Mouse (Mus musculus) MEL (cell line): ENCODE results near the gene Psen2. TPM values are rescaled to one million over a fixed set of nuclear protein-coding genes. Genes with fewer than 3 reads are reported as not detected.

Source experiments
- DNase-seq: peaks from one replicate; pipeline ENCODE4 v3.0.0; 2011; ENCODE audit warnings: low read depth, low spot score
- H3K27ac ChIP-seq: 2 replicates; pipeline ENCODE4 v1.5.1; 2012; ENCODE audit warnings: low read depth, mild to moderate bottlenecking, control low read depth, low read length, moderate library complexity; ENCODE audit not compliant: control insufficient read depth
- H3K27me3 ChIP-seq, 2 experiments: fragments of 150-350 bp in 1 of 2; sonication (generic) in 1 of 2; 2 replicates each; pipeline ENCODE4 v1.6.1; 2012; ENCODE audit warnings: low read length in 2 of 2, mild to moderate bottlenecking in 2 of 2, improper control_type of control experiment in 1 of 2, moderate library complexity in 1 of 2; ENCODE audit not compliant: insufficient read depth in 2 of 2, control insufficient read depth in 1 of 2
- H3K36me3 ChIP-seq, 2 experiments: 2 replicates each; pipeline ENCODE4 v1.6.1; 2012 to 2014; ENCODE audit warnings: low read length in 2 of 2, improper control_type of control experiment in 1 of 2, inconsistent platforms in 1 of 2, mild to moderate bottlenecking in 1 of 2; ENCODE audit not compliant: insufficient read depth in 2 of 2, control insufficient read depth in 1 of 2
- H3K4me1 ChIP-seq, 2 experiments: fragments of 150-350 bp in 1 of 2; sonication (generic) in 1 of 2; 2 replicates each; pipeline ENCODE4 v1.6.1; 2012; ENCODE audit warnings: low read length in 2 of 2, improper control_type of control experiment in 1 of 2, mild to moderate bottlenecking in 1 of 2; ENCODE audit not compliant: insufficient read depth in 2 of 2, control insufficient read depth in 1 of 2
- H3K4me3 ChIP-seq, 2 experiments: fragments of 150-350 bp in 1 of 2; sonication (generic) in 1 of 2; 2 replicates each; pipeline ENCODE4 v1.5.1; 2012; ENCODE audit warnings: low read depth in 2 of 2, low read length in 2 of 2, mild to moderate bottlenecking in 2 of 2, moderate library complexity in 2 of 2, control low read depth in 1 of 2, improper control_type of control experiment in 1 of 2; ENCODE audit not compliant: control insufficient read depth in 1 of 2, insufficient read depth in 1 of 2
- H3K79me2 ChIP-seq: 2 replicates; pipeline ENCODE4 v1.6.1; 2012; ENCODE audit warnings: mild to moderate bottlenecking, low read length, moderate library complexity; ENCODE audit not compliant: control insufficient read depth, poor library complexity, insufficient read depth
- H3K9ac ChIP-seq: 2 replicates; pipeline ENCODE4 v1.6.1; 2012; ENCODE audit warnings: low read depth, mild to moderate bottlenecking, control low read depth, low read length, moderate library complexity; ENCODE audit not compliant: control insufficient read depth, poor library complexity, severe bottlenecking
- H3K9me3 ChIP-seq: fragments of 150-350 bp; sonication (generic); replicated peaks from 2 replicates; pipeline ENCODE4 v1.6.1; 2012; ENCODE audit warnings: mild to moderate bottlenecking, low read length, improper control_type of control experiment, moderate library complexity; ENCODE audit not compliant: insufficient read depth
- BHLHE40 ChIP-seq: IDR thresholded peaks from 2 replicates; pipeline ENCODE4 v1.6.1; 2012; ENCODE audit warnings: low read depth, mild to moderate bottlenecking, inconsistent platforms, low read length, improper control_type of control experiment, borderline replicate concordance
- CHD2 ChIP-seq: IDR thresholded peaks from 2 replicates; pipeline ENCODE4 v1.6.1; 2011; ENCODE audit warnings: low read length, improper control_type of control experiment
- CTCF ChIP-seq, 3 experiments: IDR thresholded peaks in 2 of 3; conservative IDR thresholded peaks in 1 of 3; 2 replicates each; pipeline ENCODE4 v1.5.1; 2011 to 2012; ENCODE audit warnings: low read length in 3 of 3, low read depth in 2 of 3, mild to moderate bottlenecking in 2 of 3, improper control_type of control experiment in 1 of 3, inconsistent platforms in 1 of 3, mixed read lengths in 1 of 3, moderate library complexity in 1 of 3; ENCODE audit not compliant: control insufficient read depth in 1 of 3, insufficient read depth in 1 of 3, poor library complexity in 1 of 3, severe bottlenecking in 1 of 3
- ELF1 ChIP-seq: IDR thresholded peaks from 2 replicates; pipeline ENCODE4 v1.6.1; 2014; ENCODE audit warnings: low read depth, mild to moderate bottlenecking, inconsistent platforms, low read length, improper control_type of control experiment, moderate library complexity
- EP300 ChIP-seq, 2 experiments: IDR thresholded peaks; 2 replicates each; pipeline ENCODE4 v1.6.1; 2011; ENCODE audit warnings: improper control_type of control experiment in 2 of 2, low read length in 2 of 2, low read depth in 1 of 2, mild to moderate bottlenecking in 1 of 2
- GATA1 ChIP-seq: IDR thresholded peaks from 2 replicates; pipeline ENCODE4 v1.6.1; 2011; ENCODE audit warnings: low read depth, low read length, improper control_type of control experiment
- HCFC1 ChIP-seq: IDR thresholded peaks from 2 replicates; pipeline ENCODE4 v1.6.1; 2012; ENCODE audit warnings: low read depth, mild to moderate bottlenecking, inconsistent platforms, low read length, improper control_type of control experiment, moderate library complexity
- JUND ChIP-seq: IDR thresholded peaks from 2 replicates; pipeline ENCODE4 v1.6.1; 2011; ENCODE audit warnings: low read depth, mild to moderate bottlenecking, improper control_type of control experiment, low read length
- KAT2A ChIP-seq: conservative IDR thresholded peaks from 2 replicates; pipeline ENCODE4 v1.6.1; 2012; ENCODE audit warnings: low read depth, low read length, improper control_type of control experiment, inconsistent platforms
- MAFK ChIP-seq: IDR thresholded peaks from 2 replicates; pipeline ENCODE4 v1.6.1; 2011; ENCODE audit warnings: low read depth, mild to moderate bottlenecking, low read length, improper control_type of control experiment, borderline replicate concordance
- MAX ChIP-seq: IDR thresholded peaks from 2 replicates; pipeline ENCODE4 v1.6.1; 2011; ENCODE audit warnings: low read length, improper control_type of control experiment
- MAZ ChIP-seq: IDR thresholded peaks from 2 replicates; pipeline ENCODE4 v1.6.1; 2012; ENCODE audit warnings: low read depth, mild to moderate bottlenecking, inconsistent platforms, low read length, improper control_type of control experiment
- MEF2A ChIP-seq: IDR thresholded peaks from 2 replicates; pipeline ENCODE4 v1.6.1; 2014; ENCODE audit warnings: low read depth, mild to moderate bottlenecking, inconsistent platforms, low read length, improper control_type of control experiment; ENCODE audit not compliant: poor library complexity, insufficient replicate concordance, severe bottlenecking; ENCODE audit errors: extremely low read depth
- MYB ChIP-seq: IDR thresholded peaks from 2 replicates; pipeline ENCODE4 v1.6.1; 2011; ENCODE audit warnings: mild to moderate bottlenecking, low read depth, low read length, improper control_type of control experiment
- NELFE ChIP-seq: IDR thresholded peaks from 2 replicates; pipeline ENCODE4 v1.6.1; 2011; ENCODE audit warnings: low read depth, low read length, improper control_type of control experiment
- POLR2A ChIP-seq, 2 experiments: IDR thresholded peaks; 2 replicates each; pipeline ENCODE4 v1.6.1; 2011 to 2012; ENCODE audit warnings: low read length in 2 of 2, mild to moderate bottlenecking in 2 of 2, control low read depth in 1 of 2, improper control_type of control experiment in 1 of 2, low read depth in 1 of 2, moderate library complexity in 1 of 2; ENCODE audit not compliant: control insufficient read depth in 1 of 2, insufficient read depth in 1 of 2, poor library complexity in 1 of 2
- POLR2AphosphoS5 ChIP-seq: IDR thresholded peaks from 2 replicates; pipeline ENCODE4 v1.6.1; 2012; ENCODE audit warnings: low read depth, borderline replicate concordance, mild to moderate bottlenecking, inconsistent platforms, low read length, moderate library complexity, mixed read lengths
- RAD21 ChIP-seq: IDR thresholded peaks from 2 replicates; pipeline ENCODE4 v1.6.1; 2011; ENCODE audit warnings: mild to moderate bottlenecking, low read depth, low read length, improper control_type of control experiment
- SIN3A ChIP-seq: IDR thresholded peaks from 2 replicates; pipeline ENCODE4 v1.6.1; 2012; ENCODE audit warnings: low read length, improper control_type of control experiment, inconsistent platforms
- SMC3 ChIP-seq: IDR thresholded peaks from 2 replicates; pipeline ENCODE4 v1.6.1; 2011; ENCODE audit warnings: low read depth, low read length, improper control_type of control experiment
- TAL1 ChIP-seq: IDR thresholded peaks from 2 replicates; pipeline ENCODE4 v1.6.1; 2012; ENCODE audit warnings: mild to moderate bottlenecking, inconsistent platforms, low read length, moderate library complexity, mixed read lengths
- TBP ChIP-seq: IDR thresholded peaks from 2 replicates; pipeline ENCODE4 v1.8.0; 2011; ENCODE audit warnings: low read depth, low read length, improper control_type of control experiment
- UBTF ChIP-seq: IDR thresholded peaks from 2 replicates; pipeline ENCODE4 v1.6.1; 2012; ENCODE audit warnings: low read depth, mild to moderate bottlenecking, inconsistent platforms, low read length, improper control_type of control experiment, moderate library complexity, borderline replicate concordance; ENCODE audit not compliant: insufficient read depth
- USF1 ChIP-seq: IDR thresholded peaks from 2 replicates; pipeline ENCODE4 v1.6.1; 2014; ENCODE audit warnings: low read depth, mild to moderate bottlenecking, inconsistent platforms, low read length, improper control_type of control experiment, moderate library complexity
- USF2 ChIP-seq, 2 experiments: IDR thresholded peaks; 2 replicates each; pipeline ENCODE4 v1.6.1; 2011 to 2012; ENCODE audit warnings: improper control_type of control experiment in 2 of 2, low read length in 2 of 2, borderline replicate concordance in 1 of 2, inconsistent platforms in 1 of 2, low read depth in 1 of 2, mild to moderate bottlenecking in 1 of 2; ENCODE audit not compliant: insufficient read depth in 1 of 2
- ZC3H11A ChIP-seq: IDR thresholded peaks from 2 replicates; pipeline ENCODE4 v1.6.1; 2012; ENCODE audit warnings: low read depth, mild to moderate bottlenecking, inconsistent platforms, low read length, improper control_type of control experiment
- ZKSCAN1 ChIP-seq: IDR thresholded peaks from 2 replicates; pipeline ENCODE4 v1.6.1; 2012; ENCODE audit warnings: low read depth, mild to moderate bottlenecking, inconsistent platforms, low read length, improper control_type of control experiment, moderate library complexity
- ZNF384 ChIP-seq: IDR thresholded peaks from 2 replicates; pipeline ENCODE4 v1.6.1; 2012; ENCODE audit warnings: low read depth, mild to moderate bottlenecking, inconsistent platforms, low read length, improper control_type of control experiment
- polyA plus RNA-seq, 2 experiments: library from polyadenylated mRNA; stranded (reverse) in 1 of 2; unstranded in 1 of 2; fragments of >175 nt in 1 of 2; fragments of >200 nt in 1 of 2; gene quantifications; 2 replicates each; pipeline versions ENCODE4 v1.2.1 to v1.2.4; 2012; ENCODE audit warnings: low replicate concordance in 2 of 2, low read depth in 1 of 2; ENCODE audit not compliant: insufficient read length in 2 of 2, insufficient read depth in 1 of 2, missing spikeins in 1 of 2
- total RNA-seq: library from RNA; depleted of rRNA; stranded (reverse); fragments of 300-350 nt; gene quantifications from 2 replicates; pipeline ENCODE4 v1.2.3, GENCODE M21; 2012

The Psen2 gene
- total and polyA plus RNA-seq, 3 experiments: 35.0 to 39.2 TPM; not detected in 1

DNA sequence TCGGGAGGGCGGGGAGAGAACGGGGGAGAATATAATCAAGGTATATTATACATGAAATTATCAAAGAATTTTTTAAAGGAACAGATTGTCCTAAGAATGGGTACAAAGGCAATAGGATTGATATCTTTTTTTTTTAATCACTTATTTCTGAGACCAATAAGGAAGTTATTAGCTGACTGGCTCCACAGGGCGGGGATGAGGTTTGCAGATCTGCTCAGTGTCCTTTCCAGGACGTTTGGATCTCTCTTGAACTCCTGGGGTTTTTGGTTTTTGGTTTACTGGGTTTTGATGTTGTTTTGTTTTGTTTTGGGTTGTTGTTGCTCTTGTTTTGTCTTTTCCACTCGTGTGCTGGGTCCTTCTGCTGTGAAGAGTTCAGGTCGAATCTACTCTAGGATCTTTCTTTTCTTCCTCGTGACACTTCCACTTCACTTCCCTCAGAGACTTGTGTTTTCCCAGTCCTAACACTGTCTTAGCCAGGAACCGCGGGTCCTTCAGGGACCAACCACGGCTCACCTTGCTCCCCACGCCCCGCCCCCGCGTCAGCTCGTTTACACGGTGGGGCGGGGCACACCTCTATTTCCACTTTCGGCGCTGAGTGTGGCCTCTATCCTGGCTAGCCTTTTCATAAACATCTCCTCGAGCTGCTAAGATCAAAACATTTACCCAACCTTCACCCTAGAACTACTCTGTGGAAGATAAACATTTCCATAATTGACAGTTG, 37.6 kb downstream of the Psen2 start:
- TF ChIP-seq MAX (no peak), MAZ (no peak), GATA1 (no peak), MYB (no peak), SMC3 (no peak), ZKSCAN1 (no peak), CTCF (IDR thresholded peaks at IDR 0.05 in 2 of 3, conservative IDR thresholded peaks at IDR 0.05 in 1 of 3; ENCODE audit: control insufficient read depth in 1 of 3, insufficient read depth in 1 of 3, low read depth in 2 of 3, low read length in 3 of 3, poor library complexity in 1 of 3, severe bottlenecking in 1 of 3) (no peak), KAT2A (no peak), MEF2A (no peak), JUND (no peak), MAFK (no peak), EP300 (IDR thresholded peaks at IDR 0.05; ENCODE audit: low read depth in 1 of 2, low read length in 2 of 2) (no peak), TAL1 (no peak), UBTF (no peak), BHLHE40 (no peak), POLR2AphosphoS5 (no peak), ZNF384 (no peak), POLR2A (IDR thresholded peaks at IDR 0.05; ENCODE audit: control insufficient read depth in 1 of 2, insufficient read depth in 1 of 2, low read depth in 1 of 2, low read length in 2 of 2, poor library complexity in 1 of 2) (no peak), TBP (no peak), SIN3A (no peak)
- TF ChIP-seq, all 39 proteins: peak for 0
- no peaks in the 10 kb centered on the region for H3K27me3 ChIP-seq
- H3K79me2 ChIP-seq: no peaks in the 10 kb centered on the region
- H3K4me1 ChIP-seq: no peaks in the 10 kb centered on the region; a peak in 1 of 4 replicates
- no peak for DNase-seq
- no peaks in the 10 kb centered on the region for H3K9me3 ChIP-seq
- H3K36me3 ChIP-seq: peaks cover 0 to 2% of the 10 kb centered on the region in 2 experiments; a peak in 2 of 4 replicates
- H3K9ac ChIP-seq: no peak overlapping the region
- H3K27ac ChIP-seq: no peak overlapping the region
- no peak overlapping the region for H3K4me3 ChIP-seq

DNA sequence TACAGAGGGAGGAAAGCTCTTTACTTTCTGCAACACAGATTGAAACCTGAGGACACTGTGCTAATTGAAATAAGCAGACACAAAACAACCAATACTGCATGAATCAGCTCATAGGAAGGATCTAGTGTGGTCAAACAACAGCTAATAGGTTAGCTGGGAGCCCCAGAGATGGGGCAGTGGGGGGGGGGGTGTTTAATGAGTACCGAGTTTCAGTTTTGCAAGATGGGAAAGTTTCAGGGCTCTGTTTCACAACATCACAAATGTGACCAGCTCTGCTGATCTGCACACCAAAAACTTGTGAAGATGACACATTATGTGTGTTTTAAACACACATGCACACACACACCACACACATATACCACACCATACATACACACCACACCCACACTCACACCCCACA, 41.2 kb downstream of the Psen2 start:
- no peaks in the 10 kb centered on the region for H3K9me3 ChIP-seq
- no peak overlapping the region for H3K4me3 ChIP-seq
- no peak for TF ChIP-seq EP300 (IDR thresholded peaks at IDR 0.05; ENCODE audit: low read depth in 1 of 2, low read length in 2 of 2)
- TF ChIP-seq SIN3A: no peak
- TF ChIP-seq ZNF384: no peak
- no peak for TF ChIP-seq GATA1
- no peak for TF ChIP-seq CHD2
- no peak for TF ChIP-seq UBTF
- TF ChIP-seq ZKSCAN1: no peak
- TF ChIP-seq JUND: no peak
- no peak for TF ChIP-seq ELF1
- no peak for TF ChIP-seq USF1
- TF ChIP-seq HCFC1: no peak
- TF ChIP-seq TAL1: no peak
- TF ChIP-seq USF2 (IDR thresholded peaks at IDR 0.05; ENCODE audit: borderline replicate concordance in 1 of 2, insufficient read depth in 1 of 2, low read depth in 1 of 2, low read length in 2 of 2): no peak
- TF ChIP-seq KAT2A: no peak
- TF ChIP-seq ZC3H11A: no peak
- TF ChIP-seq NELFE: no peak
- no peak for TF ChIP-seq SMC3
- TF ChIP-seq BHLHE40: no peak
- TF ChIP-seq RAD21: no peak
- H3K79me2 ChIP-seq: no peaks in the 10 kb centered on the region
- no peak overlapping the region for H3K27ac ChIP-seq
- H3K27me3 ChIP-seq: no peaks in the 10 kb centered on the region
- DNase-seq: no peak
- no peak overlapping the region for H3K9ac ChIP-seq
- H3K36me3 ChIP-seq: no peaks in the 10 kb centered on the region
- H3K4me1 ChIP-seq: no peaks in the 10 kb centered on the region
